Mouse (Mus musculus) intestine, embryonic 16.5 days (tissue): ENCODE data around the gene Olfr1305. TPM values are rescaled to one million over a fixed set of nuclear protein-coding genes. Genes with fewer than 3 reads are reported as not detected.

Source experiments
- ATAC-seq: fragments of 200-750 bp; cut with Nextera tagmentation; 2 replicates; pipeline ENCODE4 v1.8.0; 2017; ENCODE audit warnings: moderate TSS enrichment, moderate library complexity
- H3K27ac ChIP-seq: fragments of 300-500 bp; sonication (generic); 2 replicates; pipeline ENCODE4 v1.5.1; 2014; ENCODE audit warnings: mild to moderate bottlenecking, low read length
- H3K27me3 ChIP-seq: fragments of 300-500 bp; sonication (generic); replicated peaks from 2 replicates; pipeline ENCODE4 v1.6.1; 2014; ENCODE audit warnings: low read length, control low read depth, mixed read lengths; ENCODE audit not compliant: control insufficient read depth, insufficient read depth
- H3K36me3 ChIP-seq: fragments of 300-500 bp; sonication (generic); 2 replicates; pipeline ENCODE4 v1.6.1; 2014; ENCODE audit warnings: low read length, control low read depth; ENCODE audit not compliant: control insufficient read depth, insufficient read depth
- H3K4me1 ChIP-seq: fragments of 300-500 bp; sonication (generic); 2 replicates; pipeline ENCODE4 v1.6.1; 2014; ENCODE audit warnings: low read length, control low read depth, mixed read lengths; ENCODE audit not compliant: control insufficient read depth, insufficient read depth
- H3K4me2 ChIP-seq: fragments of 300-500 bp; sonication (generic); 2 replicates; pipeline ENCODE4 v1.6.1; 2014; ENCODE audit warnings: low read depth, low read length, control low read depth
- H3K4me3 ChIP-seq: fragments of 300-500 bp; sonication (generic); 2 replicates; pipeline ENCODE4 v1.5.1; 2014; ENCODE audit warnings: mild to moderate bottlenecking, low read length
- H3K9ac ChIP-seq: fragments of 300-500 bp; sonication (generic); 2 replicates; pipeline ENCODE4 v1.6.1; 2014; ENCODE audit warnings: low read depth, low read length
- H3K9me3 ChIP-seq: fragments of 300-500 bp; sonication (generic); 2 replicates; pipeline ENCODE4 v1.6.1; 2016; ENCODE audit warnings: low read length, control low read depth; ENCODE audit not compliant: control insufficient read depth
- WGBS: fragments of 180-500 bp; shearing (Covaris S2); extraction: QIAGEN DNeasy Blood & Tissue Kit; methylation state at CpG from one replicate; pipeline ENCODE4 v1.1.7; 2014; 5-methylcytosine and 5-hydroxymethylcytosine counted together
- polyA plus RNA-seq: library from polyadenylated mRNA; unstranded; fragments of >200 nt; fragmentation: Nextera tagmentation; extraction: Ambion mirVana; gene quantifications from 2 replicates; pipeline ENCODE4 v1.2.1, GENCODE M21; 2015

The Olfr1305 gene
- not detected in 2 replicates for polyA plus RNA-seq

DNA sequence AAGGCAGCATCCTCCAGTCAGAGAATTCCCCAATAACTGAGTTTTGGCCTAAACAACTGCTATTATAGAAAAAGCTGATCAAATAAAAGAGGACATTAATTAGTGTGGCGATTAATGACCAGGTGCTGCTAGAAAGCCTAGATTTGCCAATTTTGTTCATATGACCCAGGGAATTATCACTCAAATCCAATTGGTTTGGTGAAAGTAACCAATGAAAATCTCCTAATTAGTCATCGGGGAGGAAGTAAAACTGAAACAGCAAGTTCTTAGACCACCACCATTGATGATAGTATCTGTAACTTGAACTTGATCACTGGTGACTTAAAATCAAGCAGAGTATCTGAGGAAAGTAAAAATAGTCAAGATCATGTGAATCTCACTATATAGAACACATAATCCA is at the start of gene Olfr1305:
Gene Olfr1305 (minus strand): TSS at position 101 of the 400 bp plus-strand sequence.
- H3K4me3 ChIP-seq, result no peak within 1 kb of the TSS
- no peak for ATAC-seq
- no peak within 1 kb of the TSS for H3K9ac ChIP-seq
- H3K4me2 ChIP-seq, result no peak within 1 kb of the TSS
- H3K36me3 ChIP-seq, result no peaks in the 10 kb centered on the region
- H3K27ac ChIP-seq, result no peak within 1 kb of the TSS
- no peaks in the 10 kb centered on the region for H3K27me3 ChIP-seq
- WGBS, result 90% methylated on average over 2 of the region's 2 CpGs
- H3K4me1 ChIP-seq, result no peaks in the 10 kb centered on the region
- H3K9me3 ChIP-seq, result no peaks in the 10 kb centered on the region

DNA sequence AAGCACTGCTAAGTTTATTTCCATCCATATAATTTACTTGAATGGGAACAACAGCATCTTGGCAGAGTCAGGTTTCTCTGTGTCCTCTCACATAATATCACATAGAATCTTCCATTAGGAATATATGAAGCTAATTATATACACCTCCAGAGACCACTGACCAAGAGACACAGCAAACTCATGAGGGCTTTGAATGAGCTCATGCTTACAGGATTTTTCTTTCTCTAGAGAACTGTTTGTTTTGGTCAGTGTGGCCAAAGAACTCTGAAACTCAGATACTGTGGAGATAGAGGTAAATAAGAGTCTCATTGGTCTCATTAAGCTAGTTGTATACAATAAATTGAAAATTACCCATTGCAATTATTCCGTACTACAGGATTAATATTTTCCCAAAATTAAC is 39.2 kb upstream of the Olfr1305 start, which contains the start of gene Olfr1306:
Gene Olfr1306 (minus strand): TSS at position 101 of the 400 bp plus-strand sequence.
- ATAC-seq, result no peak
- H3K27ac ChIP-seq, result no peak within 1 kb of the TSS
- H3K4me1 ChIP-seq, result no peaks in the 10 kb centered on the region
- no peaks in the 10 kb centered on the region for H3K36me3 ChIP-seq
- no peak within 1 kb of the TSS for H3K4me3 ChIP-seq
- no peaks in the 10 kb centered on the region for H3K9me3 ChIP-seq
- H3K9ac ChIP-seq, result no peak within 1 kb of the TSS
- no peaks in the 10 kb centered on the region for H3K27me3 ChIP-seq
- WGBS, result 82% methylated on average over 1 of the region's 1 CpGs
- H3K4me2 ChIP-seq, result no peak within 1 kb of the TSS

DNA sequence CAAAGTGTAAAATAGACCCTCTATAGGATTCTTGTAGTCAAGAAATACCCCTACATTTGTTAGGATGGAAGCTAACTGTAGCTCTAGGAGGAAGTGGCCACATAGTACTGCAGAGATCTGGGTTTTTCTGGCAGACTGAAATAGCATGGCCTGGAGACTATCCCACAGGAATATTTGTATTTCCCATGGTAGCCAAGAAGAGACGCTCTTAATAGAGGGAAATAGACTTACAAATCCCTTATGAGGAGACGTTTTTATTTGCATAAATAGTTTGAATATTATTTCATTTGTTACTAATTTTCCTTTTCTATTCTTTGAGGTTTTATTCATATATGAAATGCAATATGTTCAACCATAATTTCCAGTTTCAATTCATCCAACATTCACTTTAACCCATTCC is 56.7 kb downstream of the Olfr1305 start, which contains the start of gene Olfr1303:
Gene Olfr1303 (minus strand): TSS at position 101 of the 400 bp plus-strand sequence.
- Histone ChIP-seq H3K9me3 (no peaks in the 10 kb centered on the region), H3K4me3 (no peak within 1 kb of the TSS), H3K27ac (no peak within 1 kb of the TSS), H3K4me1 (no peaks in the 10 kb centered on the region), H3K36me3 (no peaks in the 10 kb centered on the region), H3K4me2 (no peak within 1 kb of the TSS), H3K9ac (no peak within 1 kb of the TSS), H3K27me3 (no peaks in the 10 kb centered on the region)
- no peak for ATAC-seq
- 81% methylated on average over 2 of the region's 2 CpGs for WGBS

Other genes starting within 250 kb of the Olfr1305 start
- gene Olfr1298, start 227.9 kb downstream of the Olfr1305 start, polyA plus RNA-seq, result not detected in 2 replicates
- not detected in 2 replicates for gene Olfr1299, start 215.7 kb downstream of the Olfr1305 start, polyA plus RNA-seq
- gene Olfr1301, start 126.1 kb downstream of the Olfr1305 start, polyA plus RNA-seq, result not detected in 2 replicates
- gene Olfr1302, start 99.7 kb downstream of the Olfr1305 start, polyA plus RNA-seq, result not detected in 2 replicates
- not detected in 2 replicates for gene Olfr1303, start 56.8 kb downstream of the Olfr1305 start, polyA plus RNA-seq
- not detected in 2 replicates for gene Olfr1306, start 39.1 kb upstream of the Olfr1305 start, polyA plus RNA-seq
- gene Olfr1307, start 72.3 kb upstream of the Olfr1305 start, polyA plus RNA-seq, result not detected in 2 replicates
- gene Olfr1308, start 87.8 kb upstream of the Olfr1305 start, polyA plus RNA-seq, result not detected in 2 replicates
- not detected in 2 replicates for gene Olfr1309, start 113.1 kb upstream of the Olfr1305 start, polyA plus RNA-seq
- gene Olfr1310, start 135.6 kb upstream of the Olfr1305 start, polyA plus RNA-seq, result not detected in 2 replicates
- gene Olfr1311, start 147.3 kb upstream of the Olfr1305 start, polyA plus RNA-seq, result not detected in 2 replicates
- not detected in 2 replicates for gene Olfr1312, start 173.1 kb upstream of the Olfr1305 start, polyA plus RNA-seq
- gene Olfr1313, start 200.7 kb upstream of the Olfr1305 start, polyA plus RNA-seq, result not detected in 2 replicates
- gene Olfr1314, start 219.6 kb upstream of the Olfr1305 start, polyA plus RNA-seq, result not detected in 2 replicates
- not detected in 2 replicates for gene Olfr1315-ps1, start 238.3 kb upstream of the Olfr1305 start, polyA plus RNA-seq